ENCODE assay signal across 24 mouse cellular contexts in the genomic region with DNA sequence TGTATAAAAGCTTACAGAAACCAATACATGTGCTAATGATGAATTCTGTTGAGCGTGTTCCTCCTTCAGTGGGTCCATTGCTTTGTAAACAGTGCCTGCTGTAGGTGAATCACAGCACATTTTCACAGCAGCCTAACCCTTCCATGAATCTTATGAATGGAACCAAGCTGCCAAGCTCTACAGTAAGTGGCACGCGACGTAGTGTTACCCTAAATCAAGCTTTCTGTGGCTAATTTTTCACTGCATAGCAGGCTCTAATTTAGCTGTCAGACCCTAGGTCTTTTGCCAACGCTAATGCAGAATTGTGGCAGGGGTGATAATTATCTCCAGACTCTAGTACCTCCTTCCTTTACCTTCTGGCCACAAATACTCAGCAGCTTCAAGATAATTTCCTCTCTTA.
A peak's percentile ranks its signal among the peaks of the same experiment; 100 is the strongest.
DNase-seq lines count a peak whose midpoint lies in the region; ATAC-seq and TF ChIP-seq lines count a peak whose summit lies in the region.
"Had no signal": no experiment of that assay in that cellular context is flagged by ENCODE, and none has a peak within 500 bp of the region (broad histone marks: within the 10 kb centered on the region; RNA-seq: fewer than 3 reads in every experiment).

No protein-coding gene starts in this region.

- H3K27me3 ChIP-seq in forebrain, embryonic 13.5 days: no peaks in the 10 kb centered on the region
- no peaks in the 10 kb centered on the region for H3K27me3 ChIP-seq in forebrain, embryonic 11.5 days (ENCODE audit: control insufficient read depth, insufficient read depth, low read length)
- H3K27me3 ChIP-seq in forebrain, embryonic 15.5 days: no peaks in the 10 kb centered on the region
- no peaks in the 10 kb centered on the region for H3K27me3 ChIP-seq in forebrain, embryonic 12.5 days
- H3K27me3 ChIP-seq in forebrain, embryonic 16.5 days (replicated peaks; ENCODE audit: control insufficient read depth, insufficient read depth, low read length): no peaks in the 10 kb centered on the region
- no peaks in the 10 kb centered on the region for H3K27me3 ChIP-seq in lung, postnatal 0 days (replicated peaks; ENCODE audit: insufficient read depth, low read length)
- H3K27me3 ChIP-seq: embryonic facial prominence, embryonic 13.5 days; embryonic facial prominence, embryonic 15.5 days; Patski had no signal

- H3K4me1 ChIP-seq in forebrain, embryonic 13.5 days: no peaks in the 10 kb centered on the region
- no peaks in the 10 kb centered on the region for H3K4me1 ChIP-seq in forebrain, embryonic 11.5 days (replicated peaks; ENCODE audit: control insufficient read depth, insufficient read depth, low read length)
- H3K4me1 ChIP-seq in forebrain, embryonic 15.5 days: no peaks in the 10 kb centered on the region
- H3K4me1 ChIP-seq in forebrain, embryonic 12.5 days: no peaks in the 10 kb centered on the region
- no peaks in the 10 kb centered on the region for H3K4me1 ChIP-seq in forebrain, embryonic 16.5 days (replicated peaks; ENCODE audit: control insufficient read depth, insufficient read depth, low read length)
- H3K4me1 ChIP-seq in lung, postnatal 0 days (ENCODE audit: insufficient read depth, low read depth, low read length): no peaks in the 10 kb centered on the region
- H3K4me1 ChIP-seq: embryonic facial prominence, embryonic 13.5 days; embryonic facial prominence, embryonic 15.5 days had no signal

- no peaks in the 10 kb centered on the region for H3K9me3 ChIP-seq in forebrain, embryonic 13.5 days (replicated peaks)
- no peaks in the 10 kb centered on the region for H3K9me3 ChIP-seq in forebrain, embryonic 11.5 days (ENCODE audit: control insufficient read depth, low read length)
- no peaks in the 10 kb centered on the region for H3K9me3 ChIP-seq in forebrain, embryonic 15.5 days
- peaks cover 5% of the 10 kb centered on the region; the same call in 1 of the 2 replicates for H3K9me3 ChIP-seq in forebrain, embryonic 12.5 days
- H3K9me3 ChIP-seq in forebrain, embryonic 16.5 days (ENCODE audit: control insufficient read depth, low read length): no peaks in the 10 kb centered on the region
- H3K9me3 ChIP-seq in lung, postnatal 0 days (ENCODE audit: low read length): no peaks in the 10 kb centered on the region
- H3K9me3 ChIP-seq: embryonic facial prominence, embryonic 15.5 days; G1E had no signal

- no peak overlapping the region for H3K4me3 ChIP-seq in forebrain, embryonic 13.5 days
- H3K4me3 ChIP-seq in forebrain, embryonic 11.5 days (ENCODE audit: low read depth, low read length): no peak overlapping the region
- H3K4me3 ChIP-seq in forebrain, embryonic 15.5 days: no peak overlapping the region
- H3K4me3 ChIP-seq in forebrain, embryonic 12.5 days (replicated peaks): no peak overlapping the region
- no peak overlapping the region for H3K4me3 ChIP-seq in forebrain, embryonic 16.5 days (replicated peaks; ENCODE audit: low read length)
- no peak overlapping the region for H3K4me3 ChIP-seq in lung, postnatal 0 days (ENCODE audit: low read depth, low read length)
- H3K4me3 ChIP-seq: embryonic facial prominence, embryonic 13.5 days; embryonic facial prominence, embryonic 15.5 days; erythroblast, embryonic 14.5 days had no signal

- H3K9ac ChIP-seq in forebrain, embryonic 13.5 days: no peak overlapping the region
- H3K9ac ChIP-seq in forebrain, embryonic 11.5 days (ENCODE audit: low read length): no peak overlapping the region
- H3K9ac ChIP-seq in forebrain, embryonic 15.5 days (replicated peaks): no peak overlapping the region
- H3K9ac ChIP-seq in forebrain, embryonic 12.5 days: no peak overlapping the region
- no peak overlapping the region for H3K9ac ChIP-seq in forebrain, embryonic 16.5 days (replicated peaks; ENCODE audit: low read depth, low read length)
- H3K9ac ChIP-seq in lung, postnatal 0 days (replicated peaks; ENCODE audit: low read depth): no peak overlapping the region
- H3K9ac ChIP-seq: embryonic facial prominence, embryonic 13.5 days; embryonic facial prominence, embryonic 15.5 days had no signal

- WGBS in forebrain, embryonic 13.5 days: 76% methylated on average over 5 of the region's 5 CpGs
- WGBS in forebrain, embryonic 11.5 days: 89% methylated on average over 5 of the region's 5 CpGs
- 54% methylated on average over 5 of the region's 5 CpGs for WGBS in forebrain, embryonic 15.5 days
- 85% methylated on average over 5 of the region's 5 CpGs for WGBS in forebrain, embryonic 12.5 days
- 47% methylated on average over 5 of the region's 5 CpGs for WGBS in forebrain, embryonic 16.5 days
- WGBS in lung, postnatal 0 days: 89% methylated on average over 5 of the region's 5 CpGs

- ATAC-seq in forebrain, embryonic 13.5 days: peak; percentile 51
- no peak for ATAC-seq in forebrain, embryonic 11.5 days (replicated peaks; ENCODE audit: low FRiP score)
- peak; percentile 69 for ATAC-seq in forebrain, embryonic 15.5 days (replicated peaks)
- no peak for ATAC-seq in forebrain, embryonic 12.5 days (ENCODE audit: low FRiP score)
- peak; percentile 92 for ATAC-seq in forebrain, embryonic 16.5 days
- ATAC-seq in lung, postnatal 0 days: no peak
- ATAC-seq: activated CD4-positive, CD25-positive, alpha-beta regulatory T cell, adult 4 months; CD4-positive, CD25-positive, alpha-beta regulatory T cell, adult 4 months; Patski had no signal

- TF ChIP-seq CTCF in lung, postnatal 0 days (IDR thresholded peaks at IDR 0.05): no peak

- no peak for TF ChIP-seq EP300 in lung, postnatal 0 days (IDR thresholded peaks at IDR 0.05)

- H3K36me3 ChIP-seq in forebrain, embryonic 13.5 days (ENCODE audit: poor library complexity, severe bottlenecking): no peaks in the 10 kb centered on the region
- H3K36me3 ChIP-seq in forebrain, embryonic 11.5 days (ENCODE audit: control insufficient read depth, insufficient read depth, low read length): no peaks in the 10 kb centered on the region
- H3K36me3 ChIP-seq in forebrain, embryonic 15.5 days: no peaks in the 10 kb centered on the region
- H3K36me3 ChIP-seq in forebrain, embryonic 12.5 days (replicated peaks): no peaks in the 10 kb centered on the region
- H3K36me3 ChIP-seq in forebrain, embryonic 16.5 days (ENCODE audit: control insufficient read depth, insufficient read depth): no peaks in the 10 kb centered on the region
- H3K36me3 ChIP-seq in lung, postnatal 0 days (ENCODE audit: insufficient read depth, low read length): no peaks in the 10 kb centered on the region
- H3K36me3 ChIP-seq: embryonic facial prominence, embryonic 13.5 days; embryonic facial prominence, embryonic 15.5 days; G1E had no signal

- no peak overlapping the region for H3K27ac ChIP-seq in forebrain, embryonic 13.5 days
- H3K27ac ChIP-seq in forebrain, embryonic 11.5 days (ENCODE audit: low read depth, low read length): no peak overlapping the region
- H3K27ac ChIP-seq in forebrain, embryonic 15.5 days (replicated peaks): no peak overlapping the region
- H3K27ac ChIP-seq in forebrain, embryonic 12.5 days: no peak overlapping the region
- no peak overlapping the region for H3K27ac ChIP-seq in forebrain, embryonic 16.5 days (ENCODE audit: low read length)
- no peak overlapping the region for H3K27ac ChIP-seq in lung, postnatal 0 days (ENCODE audit: low read length)
- H3K27ac ChIP-seq: embryonic facial prominence, embryonic 13.5 days; embryonic facial prominence, embryonic 15.5 days had no signal

- no peak for DNase-seq in forebrain, embryonic 11.5 days (ENCODE audit: low spot score)
- no peak for DNase-seq in lung, postnatal 0 days (ENCODE audit: low spot score)
- no peak for DNase-seq in cerebellum, adult 18-20 months
- DNase-seq: adrenal gland, adult 8-10 months; adrenal gland, postnatal 14 days; adrenal gland, postnatal 36 days; B cell, adult 2 months; cerebellum, adult 11-12 months; cerebellum, adult 8-10 months; cerebellum, adult 9-11 months; cerebellum, postnatal 14 days; cerebellum, postnatal 36 days; embryo, embryonic 11 days had no signal

- H3K4me2 ChIP-seq in forebrain, embryonic 13.5 days: no peak overlapping the region
- H3K4me2 ChIP-seq in forebrain, embryonic 11.5 days (ENCODE audit: low read depth, low read length, severe bottlenecking): no peak overlapping the region
- H3K4me2 ChIP-seq in forebrain, embryonic 15.5 days (replicated peaks): no peak overlapping the region
- H3K4me2 ChIP-seq in forebrain, embryonic 12.5 days: no peak overlapping the region
- H3K4me2 ChIP-seq in forebrain, embryonic 16.5 days (ENCODE audit: low read length): no peak overlapping the region
- no peak overlapping the region for H3K4me2 ChIP-seq in lung, postnatal 0 days (replicated peaks; ENCODE audit: low read depth, low read length)
- H3K4me2 ChIP-seq: embryonic facial prominence, embryonic 13.5 days; embryonic facial prominence, embryonic 15.5 days had no signal

Comparison
In these comparisons a context has a peak if more than half of its experiments do, and no peak if none do; other contexts are left out.
1. ATAC-seq: peak in forebrain, embryonic 13.5 days (single experiment), forebrain, embryonic 15.5 days (single experiment) and forebrain, embryonic 16.5 days (single experiment); none in forebrain, embryonic 11.5 days (single experiment), forebrain, embryonic 12.5 days (single experiment) and lung, postnatal 0 days (single experiment).